Mouse (Mus musculus) kidney, adult 2 months (tissue): ENCODE results near the gene Spats1. TPM values are rescaled to one million over a fixed set of nuclear protein-coding genes. Genes with fewer than 3 reads are reported as not detected.

Experiments
- DNase-seq: peaks from one replicate; pipeline ENCODE4 v3.0.0; 2021
- H3K27ac ChIP-seq: fragments of 200-500 bp; 2 replicates; pipeline ENCODE4 v1.5.1; 2012; ENCODE audit warnings: low read depth, low read length, control low read depth, inconsistent platforms; ENCODE audit not compliant: insufficient read depth
- H3K27me3 ChIP-seq: fragments of 200-500 bp; replicated peaks from 2 replicates; pipeline ENCODE4 v1.6.1; 2012; ENCODE audit warnings: mild to moderate bottlenecking, moderate library complexity, low read length, inconsistent platforms; ENCODE audit not compliant: control insufficient read depth, insufficient read depth
- H3K36me3 ChIP-seq: fragments of 200-500 bp; 2 replicates; pipeline ENCODE4 v1.6.1; 2012; ENCODE audit warnings: mild to moderate bottlenecking, moderate library complexity, low read length, inconsistent platforms; ENCODE audit not compliant: control insufficient read depth, insufficient read depth
- H3K4me1 ChIP-seq: fragments of 200-500 bp; 2 replicates; pipeline ENCODE4 v1.6.1; 2011; ENCODE audit warnings: low read length; ENCODE audit not compliant: control insufficient read depth, insufficient read depth
- H3K4me3 ChIP-seq: fragments of 200-500 bp; 2 replicates; pipeline ENCODE4 v1.5.1; 2011; ENCODE audit warnings: mild to moderate bottlenecking, low read depth, low read length, control low read depth; ENCODE audit not compliant: insufficient read depth
- CTCF ChIP-seq: fragments of 200-500 bp; conservative IDR thresholded peaks from 2 replicates; pipeline ENCODE4 v1.5.1; 2011; ENCODE audit warnings: low read depth, mild to moderate bottlenecking, control low read depth, low read length, moderate library complexity, mixed read lengths; ENCODE audit not compliant: insufficient read depth, insufficient read length
- POLR2A ChIP-seq: fragments of 200-500 bp; IDR thresholded peaks from one replicate; pipeline ENCODE4 v1.6.1; 2011; ENCODE audit warnings: low read depth, low read length, control low read depth
- WGBS: fragments of 180-500 bp; shearing (Covaris S2); methylation state at CpG from one replicate; pipeline ENCODE4 v1.1.7; 2018; 5-methylcytosine and 5-hydroxymethylcytosine counted together
- polyA plus RNA-seq: library from polyadenylated mRNA; depleted of rRNA; stranded (reverse); fragments of >200 nt; gene quantifications from 2 replicates; pipeline ENCODE4 v1.2.3, GENCODE M21; 2012

The Spats1 gene
- polyA plus RNA-seq, 1 experiment, result 0.45 TPM

- WGBS, result 78% methylated on average over 7 of the region's 7 CpGs
- Histone ChIP-seq H3K36me3 (no peaks in the 10 kb centered on the region), H3K4me3 (no peak overlapping the region), H3K27me3 (no peaks in the 10 kb centered on the region), H3K4me1 (no peaks in the 10 kb centered on the region), H3K27ac (no peak overlapping the region)
- no peak for DNase-seq
- TF ChIP-seq POLR2A, result no peak
- TF ChIP-seq CTCF, result no peak
Observed at GRCm38 (mm10) chr17:45470726-45471125, 4.5 kb downstream of the Spats1 start.

GRCm38 (mm10) chr17:45468302-45468701 lies 6.9 kb downstream of the Spats1 start:
- no peak for DNase-seq
- H3K27me3 ChIP-seq, result no peaks in the 10 kb centered on the region
- WGBS, result 88% methylated on average over 5 of the region's 5 CpGs

GRCm38 (mm10) chr17:45466701-45467100 lies 8.5 kb downstream of the Spats1 start:
- no peaks in the 10 kb centered on the region for H3K27me3 ChIP-seq
- TF ChIP-seq CTCF, result no peak
- TF ChIP-seq POLR2A, result no peak
- H3K4me1 ChIP-seq, result no peaks in the 10 kb centered on the region
- H3K27ac ChIP-seq, result no peak overlapping the region
- no peak for DNase-seq
- no peaks in the 10 kb centered on the region for H3K36me3 ChIP-seq
- 58% methylated on average over 2 of the region's 2 CpGs for WGBS
- H3K4me3 ChIP-seq, result no peak overlapping the region

More at GRCm38 (mm10) chr17:45468302-45468701, 6.9 kb downstream of the Spats1 start:
- Histone ChIP-seq H3K4me1 (no peaks in the 10 kb centered on the region), H3K4me3 (no peak overlapping the region), H3K27ac (no peak overlapping the region), H3K36me3 (no peaks in the 10 kb centered on the region)
- no peak for TF ChIP-seq POLR2A
- TF ChIP-seq CTCF, result no peak

- Histone ChIP-seq H3K4me3 (no peak overlapping the region), H3K27me3 (no peaks in the 10 kb centered on the region), H3K36me3 (no peaks in the 10 kb centered on the region), H3K27ac (no peak overlapping the region), H3K4me1 (no peaks in the 10 kb centered on the region)
- TF ChIP-seq CTCF, result no peak
- TF ChIP-seq POLR2A, result no peak
- DNase-seq, result no peak
- WGBS, result 87% methylated on average over 9 of the region's 9 CpGs
Observed at GRCm38 (mm10) chr17:45464255-45464654, 11.0 kb downstream of the Spats1 start.

- Histone ChIP-seq H3K27ac (no peak overlapping the region), H3K4me3 (no peak overlapping the region), H3K27me3 (no peaks in the 10 kb centered on the region), H3K36me3 (no peaks in the 10 kb centered on the region), H3K4me1 (no peaks in the 10 kb centered on the region)
- DNase-seq, result no peak
- TF ChIP-seq CTCF (no peak), POLR2A (no peak)
- 91% methylated on average over 4 of the region's 4 CpGs for WGBS
Observed at GRCm38 (mm10) chr17:45462506-45462905, 12.7 kb downstream of the Spats1 start.

- no peaks in the 10 kb centered on the region for H3K27me3 ChIP-seq
- DNase-seq, result no peak
- H3K36me3 ChIP-seq, result no peaks in the 10 kb centered on the region
- WGBS, result 90% methylated on average over 8 of the region's 8 CpGs
- H3K4me1 ChIP-seq, result no peaks in the 10 kb centered on the region
- no peak overlapping the region for H3K4me3 ChIP-seq
- H3K27ac ChIP-seq, result no peak overlapping the region
- no peak for TF ChIP-seq POLR2A
- TF ChIP-seq CTCF, result no peak
Observed at GRCm38 (mm10) chr17:45459062-45459461, 16.2 kb downstream of the Spats1 start.

GRCm38 (mm10) chr17:45458516-45458915 lies 16.7 kb downstream of the Spats1 start:
- no peaks in the 10 kb centered on the region for H3K36me3 ChIP-seq
- WGBS, result 92% methylated on average over 4 of the region's 4 CpGs
- TF ChIP-seq POLR2A (no peak), CTCF (no peak)
- H3K27me3 ChIP-seq, result no peaks in the 10 kb centered on the region
- no peak overlapping the region for H3K27ac ChIP-seq
- no peak overlapping the region for H3K4me3 ChIP-seq
- H3K4me1 ChIP-seq, result no peaks in the 10 kb centered on the region
- DNase-seq, result no peak

GRCm38 (mm10) chr17:45457487-45457886 lies 17.7 kb downstream of the Spats1 start:
- no peak for TF ChIP-seq CTCF
- TF ChIP-seq POLR2A, result no peak
- WGBS, result 93% methylated on average over 5 of the region's 5 CpGs
- no peaks in the 10 kb centered on the region for H3K27me3 ChIP-seq
- H3K36me3 ChIP-seq, result no peaks in the 10 kb centered on the region
- H3K4me1 ChIP-seq, result no peaks in the 10 kb centered on the region
- no peak overlapping the region for H3K27ac ChIP-seq
- DNase-seq, result no peak
- no peak overlapping the region for H3K4me3 ChIP-seq
